Mouse (Mus musculus) neutrophil, adult 83 days (primary cell): ENCODE results near the gene Wfdc6a. TPM values are rescaled to one million over a fixed set of nuclear protein-coding genes. Genes with fewer than 3 reads are reported as not detected.

Source experiments
- total RNA-seq, 2 experiments: library from RNA; stranded (reverse); gene quantifications; one replicate each; pipeline ENCODE4 v1.2.4; 2023

Wfdc6a gene
- total RNA-seq: not detected

DNA sequence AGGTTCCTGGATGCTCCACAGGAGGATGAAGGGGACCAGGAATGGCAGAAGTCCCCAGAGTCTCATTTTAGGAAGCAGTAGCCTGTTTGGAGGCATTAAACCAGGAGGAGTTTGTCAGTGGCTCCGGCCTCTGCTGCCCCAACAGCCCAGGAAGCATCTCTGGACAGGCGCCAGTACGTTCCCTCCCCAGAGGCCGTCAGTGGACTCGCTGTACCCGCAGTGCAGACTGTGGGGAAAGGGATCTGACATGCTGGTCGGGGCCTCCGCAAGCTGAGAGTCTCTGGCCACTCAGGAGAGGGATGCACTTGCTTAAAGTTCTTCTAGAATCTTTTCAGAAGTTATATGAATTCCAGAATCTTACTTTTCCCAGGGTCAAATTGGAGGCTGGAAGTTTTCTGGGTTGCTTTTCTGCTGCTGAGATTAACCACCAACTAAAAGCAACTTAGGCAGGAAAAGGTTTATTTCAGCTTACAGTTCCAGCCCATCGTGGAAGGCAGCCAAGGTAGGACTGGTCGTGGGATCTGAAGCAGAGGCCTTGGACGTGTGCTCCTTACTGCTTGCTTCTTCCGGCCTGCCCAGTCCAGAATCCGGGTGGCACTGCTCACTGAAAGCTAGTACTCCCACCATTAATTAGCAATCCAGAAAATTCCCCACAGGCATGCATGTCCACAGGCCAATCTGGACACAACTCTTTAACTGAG is at the start of gene Wfdc6a:
Gene Wfdc6a (minus strand): TSS at position 423 of the 701 bp plus-strand sequence.

DNA sequence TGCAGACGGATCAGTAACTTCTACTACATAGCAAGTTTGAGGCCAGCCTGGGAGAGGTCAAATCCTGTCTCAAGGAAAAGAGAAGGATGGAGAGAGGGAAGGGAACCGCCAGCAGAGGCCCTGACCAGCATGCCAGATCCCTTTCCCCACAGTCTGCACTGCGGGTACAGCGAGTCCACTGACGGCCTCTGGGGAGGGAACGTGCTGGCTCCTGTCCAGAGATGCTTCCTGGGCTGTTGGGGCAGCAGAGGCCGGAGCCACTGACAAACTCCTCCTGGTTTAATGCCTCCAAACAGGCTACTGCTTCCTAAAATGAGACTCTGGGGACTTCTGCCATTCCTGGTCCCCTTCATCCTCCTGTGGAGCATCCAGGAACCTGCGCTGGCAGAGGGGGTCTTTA is 28.2 kb upstream of the Wfdc6a start, which contains the start of the genes Wfdc6b and Wfdc8:
Gene Wfdc6b (plus strand): TSS at position 52 of the 400 bp plus-strand sequence.
Gene Wfdc8 (minus strand): TSS at position 156 of the 400 bp plus-strand sequence.

DNA sequence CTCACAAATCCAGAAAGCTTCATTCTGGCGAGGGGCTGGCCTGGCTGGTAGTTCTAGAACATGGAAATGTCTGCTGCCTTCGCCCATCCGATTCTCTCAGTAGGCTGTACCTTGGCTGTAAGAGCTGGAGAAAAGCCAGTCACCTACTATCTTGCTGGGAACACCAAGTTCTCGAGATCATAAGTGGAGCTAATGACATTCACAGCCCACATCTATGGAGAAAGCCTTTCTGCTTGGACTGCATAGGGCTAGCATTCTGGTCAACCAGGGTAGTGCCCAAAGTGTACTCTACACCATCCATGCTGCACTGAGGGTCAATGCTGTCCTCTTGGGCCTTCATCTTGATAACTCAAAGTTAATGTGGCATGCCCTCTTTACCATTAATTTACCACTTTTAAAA is 8.2 kb upstream of the Wfdc6a start, which contains the start of gene Eppin:
Gene Eppin (minus strand): TSS at position 101 of the 400 bp plus-strand sequence.

DNA sequence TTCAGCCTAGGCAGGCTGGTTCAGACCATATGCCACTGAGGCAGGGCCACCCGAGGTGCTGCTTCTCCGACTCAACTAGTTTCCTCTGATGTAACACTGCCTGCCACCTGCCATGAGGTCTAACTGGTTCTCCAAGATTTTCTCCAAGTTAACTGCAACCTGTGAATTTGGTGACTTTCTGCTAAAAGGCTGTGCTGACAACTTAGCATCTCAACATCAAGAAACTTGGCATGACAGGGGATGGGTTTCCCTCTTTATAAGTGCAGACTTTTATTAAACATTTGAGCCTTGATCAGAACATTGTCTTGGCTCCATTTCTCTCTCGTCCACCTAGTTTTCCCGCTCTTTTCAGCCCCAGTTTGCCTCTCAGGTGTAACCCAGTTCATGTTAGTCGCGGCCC is 11.9 kb downstream of the Wfdc6a start, which contains the start of gene Spint3:
Gene Spint3 (minus strand): TSS at position 101 of the 400 bp plus-strand sequence.

DNA sequence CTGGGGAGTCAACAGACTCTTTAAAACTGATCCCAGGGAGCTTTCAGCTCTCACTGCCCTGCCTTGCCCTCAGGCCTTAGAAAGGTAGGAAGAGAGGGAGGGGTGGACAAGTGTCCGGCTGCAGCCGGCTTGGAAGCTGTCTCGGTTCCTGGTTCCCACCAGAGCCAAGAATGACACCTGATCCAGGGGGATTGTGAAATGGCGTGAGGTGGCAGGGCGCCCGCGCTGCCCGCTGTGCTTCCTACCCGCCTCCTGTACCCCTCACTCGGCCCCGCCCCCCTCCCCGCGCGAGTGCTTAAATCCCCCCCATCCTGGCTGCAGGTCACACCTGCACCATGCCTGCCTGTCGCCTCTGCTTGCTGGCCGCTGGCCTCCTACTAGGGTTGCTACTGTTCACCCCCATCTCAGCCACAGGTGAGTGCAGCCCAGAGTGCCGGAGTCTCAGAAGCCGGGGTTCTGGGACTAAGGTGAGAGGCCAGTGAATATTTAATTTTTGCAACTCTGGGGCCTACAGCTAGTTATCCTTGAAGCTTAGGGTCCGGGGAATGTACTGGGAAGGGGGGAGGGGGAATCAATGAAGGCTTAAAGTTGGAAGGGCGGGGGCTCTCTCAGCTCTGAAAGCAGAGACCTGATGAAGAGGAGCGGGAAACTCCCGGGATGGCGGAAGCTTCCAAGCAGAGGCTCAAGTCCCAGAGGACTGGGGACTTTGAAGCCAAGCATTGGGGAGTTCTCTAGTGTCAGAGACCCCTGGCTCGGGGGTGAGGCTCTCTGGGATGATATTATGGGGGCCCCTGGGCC is 22.7 kb downstream of the Wfdc6a start, which contains the start of gene Wfdc2:
Gene Wfdc2 (plus strand): TSS at position 23 of the 798 bp plus-strand sequence.

Other genes with a start within 250 kb of the Wfdc6a start
- 100 to 1,000 TPM; 492 to 509 TPM for gene Slpi, start 196.4 kb downstream of the Wfdc6a start, total RNA-seq
- not detected for gene Rbpjl, start 182.3 kb downstream of the Wfdc6a start, total RNA-seq
- not detected for gene Matn4, start 180.3 kb downstream of the Wfdc6a start, total RNA-seq
- gene Sdc4, start 141.6 kb downstream of the Wfdc6a start, total RNA-seq: 1 to 10 TPM; 1.3 to 1.4 TPM
- gene Sys1, start 128.5 kb downstream of the Wfdc6a start, total RNA-seq: 10 to 100 TPM; 26.3 to 27.8 TPM
- 1 to 10 TPM in 1 of 2 experiments, not detected in 1; 1.7 TPM for gene Gm20458, start 124.5 kb downstream of the Wfdc6a start, total RNA-seq
- not detected for gene Trp53tg5, start 111.7 kb downstream of the Wfdc6a start, total RNA-seq
- gene Dbndd2, start 99.3 kb downstream of the Wfdc6a start, total RNA-seq: 1 to 10 TPM; 2.1 to 2.7 TPM
- gene Pigt, start 87.9 kb downstream of the Wfdc6a start, total RNA-seq: 10 to 100 TPM; 51.9 to 55.3 TPM
- not detected for gene Wfdc2, start 23.0 kb downstream of the Wfdc6a start, total RNA-seq
- gene Spint3, start 12.0 kb downstream of the Wfdc6a start, total RNA-seq: not detected
- gene Eppin, start 8.1 kb upstream of the Wfdc6a start, total RNA-seq: not detected
- gene Wfdc6b, start 28.1 kb upstream of the Wfdc6a start, total RNA-seq: not detected
- gene Wfdc8, start 28.2 kb upstream of the Wfdc6a start, total RNA-seq: not detected
- not detected for gene Wfdc16, start 53.3 kb upstream of the Wfdc6a start, total RNA-seq
- gene Wfdc10, start 70.6 kb upstream of the Wfdc6a start, total RNA-seq: 10 to 100 TPM; 13.6 to 15.0 TPM
- not detected for gene Wfdc9, start 71.1 kb upstream of the Wfdc6a start, total RNA-seq
- gene Wfdc11, start 88.6 kb upstream of the Wfdc6a start, total RNA-seq: not detected
- not detected for gene Wfdc13, start 99.7 kb upstream of the Wfdc6a start, total RNA-seq
- gene Spint4, start 113.1 kb upstream of the Wfdc6a start, total RNA-seq: not detected
- gene Spint5, start 129.9 kb upstream of the Wfdc6a start, total RNA-seq: not detected
- gene Wfdc3, start 160.5 kb upstream of the Wfdc6a start, total RNA-seq: under 1 TPM in 1 of 2 experiments, not detected in 1; 0.22 TPM
- 10 to 100 TPM; 28.8 to 32.0 TPM for gene Dnttip1, start 160.5 kb upstream of the Wfdc6a start, total RNA-seq
- 100 to 1,000 TPM; 118 to 133 TPM for gene Ube2c, start 184.5 kb upstream of the Wfdc6a start, total RNA-seq
- 1 to 10 TPM in 1 of 2 experiments, under 1 TPM in 1; 0.70 to 1.4 TPM for gene Tnnc2, start 194.5 kb upstream of the Wfdc6a start, total RNA-seq
- 1 to 10 TPM; 3.3 to 3.8 TPM for gene Snx21, start 200.4 kb upstream of the Wfdc6a start, total RNA-seq
- 10 to 100 TPM; 41.6 to 50.0 TPM for gene Acot8, start 219.4 kb upstream of the Wfdc6a start, total RNA-seq
- 1 to 10 TPM; 3.4 to 4.4 TPM for gene Zswim3, start 219.7 kb upstream of the Wfdc6a start, total RNA-seq
- gene Zswim1, start 237.2 kb upstream of the Wfdc6a start, total RNA-seq: 1 to 10 TPM; 3.4 to 3.6 TPM
- not detected for gene Spata25, start 243.1 kb upstream of the Wfdc6a start, total RNA-seq
- gene Ctsa, start 247.4 kb upstream of the Wfdc6a start, total RNA-seq: 100 to 1,000 TPM; 182 to 209 TPM
- gene Neurl2, start 248.0 kb upstream of the Wfdc6a start, total RNA-seq: 1 to 10 TPM; 1.7 to 2.3 TPM